Mouse (Mus musculus): ENCODE measurements around the gene Sh3rf3.

GRCm38 (mm10) chr10:59112755-59113154 is 299.6 kb downstream of the Sh3rf3 start:
- TF ChIP-seq CTCF (IDR thresholded peaks at IDR 0.05; ENCODE audit: low read depth) (no peak), EP300 (IDR thresholded peaks at IDR 0.05; ENCODE audit: low read depth) (no peak)

Data from liver, embryonic 14.5 days (tissue).